Mouse (Mus musculus): Measurements from ENCODE around the gene Flt1. TPM values are rescaled to one million over a fixed set of nuclear protein-coding genes. Genes with fewer than 3 reads are reported as not detected.

The Flt1 gene
- polyA plus RNA-seq, 1 experiment: 23.4 TPM

DNA sequence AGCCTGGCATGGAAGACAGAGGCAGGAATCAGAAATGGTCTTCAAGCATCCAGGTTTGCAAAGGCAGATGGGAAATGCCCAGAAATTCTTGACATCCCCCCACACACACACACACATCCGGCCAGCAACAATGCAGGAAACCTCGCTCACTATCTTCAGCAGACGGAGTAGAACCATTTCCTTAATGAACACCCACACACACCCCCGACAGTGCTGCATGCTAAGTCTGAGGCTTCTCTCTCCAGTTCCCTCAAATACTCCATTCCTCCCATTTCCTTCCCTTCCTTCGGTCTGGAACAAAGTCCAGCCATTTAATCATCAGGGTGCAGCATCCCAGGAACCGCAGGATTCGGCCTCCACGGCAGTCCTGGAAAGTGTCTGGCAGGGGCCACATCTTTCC is 4.4 kb downstream of the Flt1 start:
- H3K9me3 ChIP-seq (replicated peaks; ENCODE audit: control insufficient read depth, insufficient read depth, low read length, poor library complexity, severe bottlenecking): no peaks in the 10 kb centered on the region
- no peak for TF ChIP-seq EP300 (IDR thresholded peaks at IDR 0.05; ENCODE audit: insufficient read depth, low read depth, low read length)
- no peak for TF ChIP-seq POLR2A (IDR thresholded peaks at IDR 0.05; ENCODE audit: insufficient read depth, low read length)
- TF ChIP-seq CTCF (IDR thresholded peaks at IDR 0.05; ENCODE audit: low read depth, low read length): no peak
- H3K4me1 ChIP-seq (ENCODE audit: control insufficient read depth, insufficient read depth, low read length): no peaks in the 10 kb centered on the region
- H3K27me3 ChIP-seq (ENCODE audit: control insufficient read depth, insufficient read depth, low read length, poor library complexity, severe bottlenecking): peaks cover 23% of the 10 kb centered on the region
- H3K4me3 ChIP-seq (ENCODE audit: low read depth, low read length): no peak overlapping the region
- no peaks in the 10 kb centered on the region for H3K36me3 ChIP-seq (ENCODE audit: control insufficient read depth, insufficient read depth, low read length, poor library complexity, severe bottlenecking)
- H3K9ac ChIP-seq (ENCODE audit: low read depth, poor library complexity, severe bottlenecking): no peak overlapping the region
- no peak overlapping the region for H3K27ac ChIP-seq (ENCODE audit: insufficient read depth, low read length)

DNA sequence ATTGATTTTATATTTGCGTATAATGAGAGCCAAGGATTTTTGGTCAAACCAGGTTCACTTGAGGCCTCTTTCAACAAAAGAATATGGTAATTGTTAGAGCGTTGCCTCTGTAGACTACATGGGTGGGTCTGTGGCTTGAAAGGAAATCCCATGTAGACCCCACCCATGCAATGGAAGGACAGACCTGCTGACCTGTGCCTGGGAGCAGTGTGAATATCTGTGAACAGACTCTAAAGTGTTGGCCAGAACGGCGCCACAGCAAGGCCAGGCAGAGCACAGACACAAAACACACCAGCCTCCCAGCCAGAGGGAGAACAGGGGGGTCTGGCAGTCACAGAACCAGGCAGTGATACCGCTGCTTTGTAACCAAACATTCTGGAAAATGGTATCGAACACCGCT is 7.5 kb downstream of the Flt1 start:
- no peak overlapping the region for H3K9ac ChIP-seq (ENCODE audit: low read depth, poor library complexity, severe bottlenecking)
- H3K9me3 ChIP-seq (replicated peaks; ENCODE audit: control insufficient read depth, insufficient read depth, low read length, poor library complexity, severe bottlenecking): no peaks in the 10 kb centered on the region
- H3K4me1 ChIP-seq (ENCODE audit: control insufficient read depth, insufficient read depth, low read length): no peaks in the 10 kb centered on the region
- no peaks in the 10 kb centered on the region for H3K36me3 ChIP-seq (ENCODE audit: control insufficient read depth, insufficient read depth, low read length, poor library complexity, severe bottlenecking)
- no peak for TF ChIP-seq CTCF (IDR thresholded peaks at IDR 0.05; ENCODE audit: low read depth, low read length)
- no peak for TF ChIP-seq EP300 (IDR thresholded peaks at IDR 0.05; ENCODE audit: insufficient read depth, low read depth, low read length)
- no peak for TF ChIP-seq POLR2A (IDR thresholded peaks at IDR 0.05; ENCODE audit: insufficient read depth, low read length)
- H3K27me3 ChIP-seq (ENCODE audit: control insufficient read depth, insufficient read depth, low read length, poor library complexity, severe bottlenecking): peaks cover 1% of the 10 kb centered on the region; the same call in 1 of the 2 replicates
- no peak overlapping the region for H3K27ac ChIP-seq (ENCODE audit: insufficient read depth, low read length)
- H3K4me3 ChIP-seq (ENCODE audit: low read depth, low read length): no peak overlapping the region

DNA sequence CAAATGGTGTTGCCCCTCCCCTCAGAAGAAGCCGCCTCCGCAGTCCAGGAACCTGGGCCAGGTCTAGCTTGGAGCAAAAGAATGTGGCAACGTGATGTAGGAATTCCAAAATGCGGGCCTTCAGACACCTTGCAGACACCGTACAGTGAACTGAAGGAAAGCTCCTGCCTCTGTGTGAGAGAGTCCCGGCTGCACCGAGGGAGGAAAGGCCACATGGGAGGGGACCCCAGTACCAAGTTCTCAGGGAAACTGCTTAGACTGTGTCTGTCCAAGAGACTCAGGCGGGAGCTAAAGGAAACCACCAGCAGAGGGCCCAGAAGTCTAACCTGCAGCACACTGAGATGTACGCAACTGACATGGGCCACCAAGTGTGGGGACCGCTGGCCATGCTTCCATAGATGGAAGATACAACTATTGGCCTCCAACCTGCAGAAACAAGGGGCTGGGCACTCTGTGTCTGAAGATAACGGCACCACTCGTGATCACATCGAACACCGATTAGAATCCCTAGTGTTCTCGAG is 9.1 kb downstream of the Flt1 start:
- no peak for TF ChIP-seq EP300 (IDR thresholded peaks at IDR 0.05; ENCODE audit: insufficient read depth, low read depth, low read length)
- TF ChIP-seq CTCF (IDR thresholded peaks at IDR 0.05; ENCODE audit: low read depth, low read length): peak; percentile 34
- no peaks in the 10 kb centered on the region for H3K27me3 ChIP-seq (ENCODE audit: control insufficient read depth, insufficient read depth, low read length, poor library complexity, severe bottlenecking)
- H3K9me3 ChIP-seq (replicated peaks; ENCODE audit: control insufficient read depth, insufficient read depth, low read length, poor library complexity, severe bottlenecking): no peaks in the 10 kb centered on the region
- H3K4me3 ChIP-seq (ENCODE audit: low read depth, low read length): no peak overlapping the region
- H3K36me3 ChIP-seq (ENCODE audit: control insufficient read depth, insufficient read depth, low read length, poor library complexity, severe bottlenecking): no peaks in the 10 kb centered on the region
- H3K4me1 ChIP-seq (ENCODE audit: control insufficient read depth, insufficient read depth, low read length): no peaks in the 10 kb centered on the region
- H3K27ac ChIP-seq (ENCODE audit: insufficient read depth, low read length): no peak overlapping the region
- no peak overlapping the region for H3K9ac ChIP-seq (ENCODE audit: low read depth, poor library complexity, severe bottlenecking)

DNA sequence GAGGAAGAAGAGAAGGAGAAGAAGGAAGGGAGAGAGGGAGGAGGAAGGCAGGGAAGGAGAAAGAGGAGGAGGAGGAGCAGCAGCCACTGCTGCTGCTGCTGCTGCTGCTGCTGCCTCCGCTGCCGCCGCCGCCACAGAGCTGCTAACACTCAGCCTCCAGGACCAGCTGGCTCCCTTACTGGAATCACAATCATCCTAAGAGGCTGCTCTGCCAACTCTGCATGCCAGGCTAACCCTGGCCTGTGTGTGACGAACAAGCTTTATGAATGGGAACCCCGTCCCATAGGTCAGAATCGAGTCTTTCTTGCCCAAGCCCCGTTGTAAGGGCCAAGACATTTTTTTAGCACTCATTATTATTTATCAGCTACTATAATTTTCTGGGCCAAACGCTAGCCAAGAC is 9.5 kb downstream of the Flt1 start:
- Histone ChIP-seq H3K4me1 (ENCODE audit: control insufficient read depth, insufficient read depth, low read length) (no peaks in the 10 kb centered on the region), H3K4me3 (ENCODE audit: low read depth, low read length) (no peak overlapping the region), H3K9me3 (replicated peaks; ENCODE audit: control insufficient read depth, insufficient read depth, low read length, poor library complexity, severe bottlenecking) (no peaks in the 10 kb centered on the region), H3K9ac (ENCODE audit: low read depth, poor library complexity, severe bottlenecking) (no peak overlapping the region), H3K27ac (ENCODE audit: insufficient read depth, low read length) (no peak overlapping the region), H3K36me3 (ENCODE audit: control insufficient read depth, insufficient read depth, low read length, poor library complexity, severe bottlenecking) (no peaks in the 10 kb centered on the region), H3K27me3 (ENCODE audit: control insufficient read depth, insufficient read depth, low read length, poor library complexity, severe bottlenecking) (no peaks in the 10 kb centered on the region)
- no peak for TF ChIP-seq CTCF (IDR thresholded peaks at IDR 0.05; ENCODE audit: low read depth, low read length)
- TF ChIP-seq POLR2A (IDR thresholded peaks at IDR 0.05; ENCODE audit: insufficient read depth, low read length): no peak
- TF ChIP-seq EP300 (IDR thresholded peaks at IDR 0.05; ENCODE audit: insufficient read depth, low read depth, low read length): no peak

DNA sequence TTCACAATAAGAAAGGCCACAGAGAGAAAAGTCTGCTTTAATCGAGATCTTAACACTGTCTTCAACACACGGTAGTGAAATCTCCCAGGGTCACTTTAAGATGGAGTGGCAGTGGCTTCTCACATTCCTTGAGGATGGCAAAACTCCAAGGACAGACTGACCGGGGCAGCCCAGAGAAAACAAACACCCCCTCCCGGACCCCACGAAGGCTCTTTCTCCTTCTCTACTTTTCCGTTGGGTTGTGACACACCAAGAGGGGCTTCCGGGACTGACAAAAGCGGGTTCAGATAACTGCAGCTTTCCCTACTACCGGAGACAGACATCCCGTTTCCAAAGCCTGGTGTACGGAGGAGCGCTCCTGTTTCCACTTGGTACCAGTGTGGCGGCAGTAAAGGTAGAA is 10.4 kb downstream of the Flt1 start:
- no peaks in the 10 kb centered on the region for H3K36me3 ChIP-seq (ENCODE audit: control insufficient read depth, insufficient read depth, low read length, poor library complexity, severe bottlenecking)
- H3K4me3 ChIP-seq (ENCODE audit: low read depth, low read length): no peak overlapping the region
- no peaks in the 10 kb centered on the region for H3K27me3 ChIP-seq (ENCODE audit: control insufficient read depth, insufficient read depth, low read length, poor library complexity, severe bottlenecking)
- H3K9me3 ChIP-seq (replicated peaks; ENCODE audit: control insufficient read depth, insufficient read depth, low read length, poor library complexity, severe bottlenecking): no peaks in the 10 kb centered on the region
- TF ChIP-seq CTCF (IDR thresholded peaks at IDR 0.05; ENCODE audit: low read depth, low read length) (no peak), POLR2A (IDR thresholded peaks at IDR 0.05; ENCODE audit: insufficient read depth, low read length) (no peak), EP300 (IDR thresholded peaks at IDR 0.05; ENCODE audit: insufficient read depth, low read depth, low read length) (no peak)
- H3K4me1 ChIP-seq (ENCODE audit: control insufficient read depth, insufficient read depth, low read length): no peaks in the 10 kb centered on the region
- no peak overlapping the region for H3K9ac ChIP-seq (ENCODE audit: low read depth, poor library complexity, severe bottlenecking)
- H3K27ac ChIP-seq (ENCODE audit: insufficient read depth, low read length): no peak overlapping the region

DNA sequence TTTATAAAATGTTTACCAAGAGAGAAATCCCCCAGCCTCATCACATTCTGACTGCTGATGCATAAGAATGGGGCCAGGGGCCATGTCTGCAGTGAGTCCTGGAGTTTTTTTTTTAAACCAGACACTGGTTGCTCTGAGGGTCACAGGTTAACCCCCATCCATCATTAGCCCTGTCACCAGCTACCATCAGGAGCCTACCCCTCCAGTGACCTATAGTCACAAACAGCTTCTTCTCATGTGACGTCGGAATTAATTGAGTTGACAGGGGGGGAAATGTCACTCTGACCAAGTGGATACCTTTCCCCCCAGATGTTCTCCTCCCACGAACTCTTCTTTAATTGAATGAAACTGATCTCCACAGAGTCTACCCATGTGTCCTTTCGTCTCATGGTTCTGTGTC is 17.3 kb downstream of the Flt1 start:
- Histone ChIP-seq H3K27me3 (ENCODE audit: control insufficient read depth, insufficient read depth, low read length, poor library complexity, severe bottlenecking) (no peaks in the 10 kb centered on the region), H3K9me3 (replicated peaks; ENCODE audit: control insufficient read depth, insufficient read depth, low read length, poor library complexity, severe bottlenecking) (no peaks in the 10 kb centered on the region), H3K9ac (ENCODE audit: low read depth, poor library complexity, severe bottlenecking) (no peak overlapping the region), H3K4me1 (ENCODE audit: control insufficient read depth, insufficient read depth, low read length) (no peaks in the 10 kb centered on the region), H3K27ac (ENCODE audit: insufficient read depth, low read length) (no peak overlapping the region), H3K4me3 (ENCODE audit: low read depth, low read length) (no peak overlapping the region), H3K36me3 (ENCODE audit: control insufficient read depth, insufficient read depth, low read length, poor library complexity, severe bottlenecking) (no peaks in the 10 kb centered on the region)
- TF ChIP-seq EP300 (IDR thresholded peaks at IDR 0.05; ENCODE audit: insufficient read depth, low read depth, low read length): no peak
- TF ChIP-seq CTCF (IDR thresholded peaks at IDR 0.05; ENCODE audit: low read depth, low read length): no peak
- no peak for TF ChIP-seq POLR2A (IDR thresholded peaks at IDR 0.05; ENCODE audit: insufficient read depth, low read length)
